Mouse (Mus musculus): ENCODE data around the gene Evx1.

The Evx1 gene

DNA sequence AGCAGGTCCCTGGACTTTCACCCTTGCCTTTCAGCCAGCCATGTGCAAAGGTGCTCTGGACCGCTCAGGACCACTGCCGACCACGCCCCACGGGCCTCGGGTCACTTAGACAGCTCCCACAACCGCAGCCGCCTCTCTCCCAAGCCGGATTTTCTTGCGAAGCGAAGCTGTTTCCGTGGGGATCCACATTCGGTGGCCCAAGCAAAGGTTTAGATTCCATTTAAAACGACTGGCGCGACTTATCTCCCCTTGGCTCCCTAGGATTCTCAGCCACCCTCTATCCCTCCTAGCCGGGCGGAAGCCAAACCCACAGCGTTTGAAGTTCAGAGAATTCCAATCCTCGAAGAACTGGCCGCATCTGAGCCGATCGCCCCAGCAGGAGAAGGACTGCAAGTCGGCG lies 2.9 kb upstream of the Evx1 start:
- no peaks in the 10 kb centered on the region for H3K36me3 ChIP-seq (ENCODE audit: control insufficient read depth, insufficient read depth, low read length, poor library complexity, severe bottlenecking)
- no peak for DNase-seq (ENCODE audit: low read depth, low spot score)
- peaks cover 2% of the 10 kb centered on the region for H3K27me3 ChIP-seq (ENCODE audit: control insufficient read depth, insufficient read depth, low read length, poor library complexity, severe bottlenecking)

DNA sequence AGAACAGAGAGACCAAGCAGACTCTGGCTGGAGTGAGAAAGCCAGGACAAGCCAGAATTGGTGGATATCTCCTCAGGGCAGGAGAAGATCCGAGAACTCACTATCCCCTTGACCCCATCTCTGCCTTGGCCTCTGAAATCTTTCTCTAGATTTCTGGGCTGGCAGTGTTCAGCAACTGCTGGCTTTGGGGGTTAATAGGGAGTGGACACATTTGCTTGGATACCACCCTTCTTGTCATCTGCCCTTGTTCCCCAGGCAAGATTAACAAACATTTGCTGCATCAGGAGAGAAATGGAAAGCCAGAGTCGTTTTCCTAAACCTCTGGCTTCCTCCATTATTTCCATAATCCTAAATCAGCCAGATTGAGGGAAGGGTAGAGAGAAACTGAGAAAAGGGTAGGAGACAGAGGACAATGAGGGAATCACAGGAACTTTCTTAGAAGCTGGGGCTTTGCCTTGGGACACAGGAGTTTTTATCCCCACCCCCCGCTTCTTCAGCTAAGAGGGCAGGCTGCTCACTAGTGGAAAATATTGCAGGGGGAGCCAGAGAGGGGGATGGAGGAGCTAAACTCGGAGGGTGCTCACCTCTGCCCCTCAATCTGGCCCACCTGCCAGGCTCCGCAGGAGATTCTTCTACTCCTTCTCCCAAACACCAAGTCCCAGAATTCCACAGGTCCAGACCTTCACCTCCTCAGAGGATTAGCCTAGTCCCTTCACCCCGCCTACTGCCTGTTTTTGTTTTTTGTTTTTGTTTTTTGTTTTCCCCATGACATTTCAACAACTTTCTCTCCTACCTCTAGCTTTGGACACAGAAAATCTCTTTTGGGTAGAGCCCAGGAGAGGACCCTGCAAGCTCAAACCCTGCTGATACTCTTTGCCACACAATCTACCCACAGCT lies 1.4 kb upstream of the Evx1 start:
- Histone ChIP-seq H3K27me3 (ENCODE audit: control insufficient read depth, insufficient read depth, low read length, poor library complexity, severe bottlenecking) (peaks cover 4% of the 10 kb centered on the region), H3K36me3 (ENCODE audit: control insufficient read depth, insufficient read depth, low read length, poor library complexity, severe bottlenecking) (no peaks in the 10 kb centered on the region)
- no peak for DNase-seq (ENCODE audit: low read depth, low spot score)

DNA sequence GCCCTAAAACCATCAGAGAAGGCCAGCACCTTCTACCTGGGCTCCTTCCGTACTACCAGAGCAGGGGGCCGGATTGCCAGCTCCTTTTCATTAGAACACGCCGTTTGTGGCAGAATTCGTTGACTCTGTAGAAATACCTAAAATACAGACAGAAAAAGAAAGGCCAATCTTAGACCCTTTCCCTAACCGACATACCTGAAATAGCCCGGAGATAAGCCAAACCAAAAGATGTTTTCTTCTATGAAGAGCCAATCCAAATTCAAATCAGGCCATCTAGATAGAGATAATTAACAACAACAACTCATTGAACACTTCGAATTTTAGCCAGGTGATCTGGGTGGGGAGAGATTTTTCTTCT lies 761 bp upstream of the Evx1 start:
- H3K36me3 ChIP-seq (ENCODE audit: control insufficient read depth, insufficient read depth, low read length, poor library complexity, severe bottlenecking), result no peaks in the 10 kb centered on the region
- DNase-seq (ENCODE audit: low read depth, low spot score), result no peak
- peaks cover 4% of the 10 kb centered on the region for H3K27me3 ChIP-seq (ENCODE audit: control insufficient read depth, insufficient read depth, low read length, poor library complexity, severe bottlenecking)

DNA sequence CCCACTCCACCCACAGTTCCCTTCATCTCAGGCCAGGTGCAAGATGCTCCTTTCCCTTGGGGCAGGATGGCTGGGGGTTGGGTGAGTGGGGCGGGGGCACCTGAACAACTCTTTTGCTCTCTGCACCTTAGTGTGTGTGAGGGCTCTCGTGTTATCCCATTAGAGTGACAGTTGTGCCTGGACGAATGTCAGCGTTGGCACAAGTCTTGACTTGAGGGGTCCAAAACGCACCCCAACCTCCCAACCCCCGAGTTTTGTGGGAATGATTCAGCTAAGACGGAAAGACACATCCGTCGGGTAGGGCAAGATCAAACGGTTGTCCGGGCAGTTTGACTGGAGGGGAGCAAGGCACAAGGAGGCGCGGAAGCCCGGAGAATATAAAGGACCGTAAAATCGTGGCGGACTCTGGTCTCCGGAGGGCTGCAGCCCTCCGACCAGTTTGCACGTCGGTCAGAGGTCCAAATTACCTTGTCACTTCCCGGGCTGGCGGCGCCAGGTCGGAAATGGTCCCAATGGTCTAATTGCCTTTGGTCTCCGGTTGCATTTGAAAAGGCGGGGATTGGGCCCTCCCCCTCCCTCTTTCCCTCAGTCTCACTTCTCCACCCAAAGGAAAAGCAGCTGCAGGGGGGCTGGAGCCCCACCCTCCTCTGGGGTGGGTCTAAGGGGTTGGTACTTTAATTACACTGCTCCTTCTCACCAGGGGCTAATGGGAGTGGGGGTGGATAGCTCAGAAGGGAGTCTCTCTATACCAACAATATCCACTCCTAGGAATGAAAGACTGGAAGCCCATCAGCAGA lies 1.2 kb downstream of the Evx1 start:
- H3K36me3 ChIP-seq (ENCODE audit: control insufficient read depth, insufficient read depth, low read length, poor library complexity, severe bottlenecking), result no peaks in the 10 kb centered on the region
- no peak for DNase-seq (ENCODE audit: low read depth, low spot score)
- H3K27me3 ChIP-seq (ENCODE audit: control insufficient read depth, insufficient read depth, low read length, poor library complexity, severe bottlenecking), result peaks cover 4% of the 10 kb centered on the region

DNA sequence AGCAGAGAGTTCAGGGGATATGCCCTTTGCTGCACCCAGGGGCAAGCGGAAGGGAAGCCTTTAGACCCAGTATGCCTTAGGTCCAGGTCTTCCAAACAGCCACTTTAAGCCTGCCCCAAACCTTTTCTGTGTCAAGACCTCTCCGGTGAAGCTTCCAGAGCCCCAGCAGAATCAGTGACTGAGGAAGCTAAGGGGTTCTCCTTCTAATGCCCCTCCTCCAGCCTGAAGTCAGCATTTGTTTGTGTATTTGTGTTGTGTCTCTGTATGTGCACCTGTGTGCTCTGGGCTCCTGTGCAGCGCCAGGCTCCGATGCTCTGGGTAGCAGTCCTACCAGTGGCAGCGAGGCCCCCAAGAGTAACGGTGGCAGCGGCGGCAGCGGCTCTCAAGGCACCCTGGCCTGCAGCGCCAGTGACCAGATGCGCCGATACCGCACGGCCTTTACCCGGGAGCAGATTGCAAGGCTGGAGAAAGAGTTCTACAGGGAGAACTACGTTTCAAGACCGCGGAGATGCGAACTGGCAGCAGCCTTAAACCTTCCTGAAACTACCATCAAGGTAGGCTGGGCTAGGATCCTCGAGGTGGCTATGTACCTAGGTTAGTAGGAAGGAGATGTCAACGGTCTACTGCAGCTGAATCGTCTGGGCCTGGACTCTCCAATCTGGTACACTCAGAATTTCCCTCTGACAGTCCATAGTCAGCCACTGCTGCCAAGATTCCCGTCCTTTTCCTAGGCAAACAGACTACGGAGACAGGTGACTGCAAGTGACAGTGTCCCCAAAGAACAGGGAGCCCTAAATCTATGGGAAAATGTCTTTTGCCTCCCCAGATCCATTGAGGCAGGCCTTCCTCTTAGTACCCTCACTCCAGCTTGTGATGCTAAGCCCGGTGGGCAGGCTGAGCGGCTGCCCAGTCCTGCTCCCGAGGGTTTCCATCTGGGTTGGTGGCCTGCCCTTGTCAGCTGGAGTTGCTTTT lies 2.4 kb downstream of the Evx1 start:
- no peak for DNase-seq (ENCODE audit: low read depth, low spot score)
- H3K36me3 ChIP-seq (ENCODE audit: control insufficient read depth, insufficient read depth, low read length, poor library complexity, severe bottlenecking), result no peaks in the 10 kb centered on the region
- peaks cover 4% of the 10 kb centered on the region for H3K27me3 ChIP-seq (ENCODE audit: control insufficient read depth, insufficient read depth, low read length, poor library complexity, severe bottlenecking)

DNA sequence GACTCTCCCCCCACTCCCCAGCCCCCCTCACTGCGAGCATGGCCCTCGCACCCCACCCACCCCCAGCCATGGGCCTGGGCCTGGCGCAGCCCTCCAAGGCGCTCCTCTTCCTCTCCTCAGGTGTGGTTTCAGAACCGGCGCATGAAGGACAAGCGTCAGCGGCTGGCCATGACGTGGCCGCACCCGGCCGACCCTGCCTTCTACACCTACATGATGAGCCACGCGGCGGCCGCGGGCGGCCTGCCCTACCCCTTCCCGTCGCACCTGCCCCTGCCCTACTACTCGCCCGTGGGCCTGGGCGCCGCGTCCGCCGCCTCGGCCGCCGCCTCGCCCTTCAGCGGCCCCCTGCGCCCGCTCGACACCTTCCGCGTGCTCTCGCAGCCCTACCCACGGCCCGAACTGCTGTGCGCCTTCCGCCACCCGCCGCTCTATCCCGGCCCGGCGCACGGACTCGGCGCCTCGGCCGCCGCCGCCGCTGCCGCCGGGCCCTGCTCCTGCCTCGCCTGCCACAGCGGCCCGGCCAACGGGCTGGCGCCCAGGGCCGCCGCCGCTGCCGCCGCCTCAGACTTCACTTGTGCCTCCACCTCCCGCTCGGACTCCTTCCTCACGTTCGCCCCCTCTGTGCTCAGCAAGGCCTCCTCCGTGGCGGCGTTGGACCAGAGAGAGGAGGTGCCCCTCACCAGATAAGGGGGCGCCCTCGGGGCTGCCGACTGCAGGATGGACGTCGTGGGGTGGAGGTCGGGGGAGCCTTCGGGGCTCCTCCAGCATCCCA lies 3.3 kb downstream of the Evx1 start:
- DNase-seq (ENCODE audit: low read depth, low spot score), result no peak
- peaks cover 4% of the 10 kb centered on the region for H3K27me3 ChIP-seq (ENCODE audit: control insufficient read depth, insufficient read depth, low read length, poor library complexity, severe bottlenecking)
- no peaks in the 10 kb centered on the region for H3K36me3 ChIP-seq (ENCODE audit: control insufficient read depth, insufficient read depth, low read length, poor library complexity, severe bottlenecking)

DNA sequence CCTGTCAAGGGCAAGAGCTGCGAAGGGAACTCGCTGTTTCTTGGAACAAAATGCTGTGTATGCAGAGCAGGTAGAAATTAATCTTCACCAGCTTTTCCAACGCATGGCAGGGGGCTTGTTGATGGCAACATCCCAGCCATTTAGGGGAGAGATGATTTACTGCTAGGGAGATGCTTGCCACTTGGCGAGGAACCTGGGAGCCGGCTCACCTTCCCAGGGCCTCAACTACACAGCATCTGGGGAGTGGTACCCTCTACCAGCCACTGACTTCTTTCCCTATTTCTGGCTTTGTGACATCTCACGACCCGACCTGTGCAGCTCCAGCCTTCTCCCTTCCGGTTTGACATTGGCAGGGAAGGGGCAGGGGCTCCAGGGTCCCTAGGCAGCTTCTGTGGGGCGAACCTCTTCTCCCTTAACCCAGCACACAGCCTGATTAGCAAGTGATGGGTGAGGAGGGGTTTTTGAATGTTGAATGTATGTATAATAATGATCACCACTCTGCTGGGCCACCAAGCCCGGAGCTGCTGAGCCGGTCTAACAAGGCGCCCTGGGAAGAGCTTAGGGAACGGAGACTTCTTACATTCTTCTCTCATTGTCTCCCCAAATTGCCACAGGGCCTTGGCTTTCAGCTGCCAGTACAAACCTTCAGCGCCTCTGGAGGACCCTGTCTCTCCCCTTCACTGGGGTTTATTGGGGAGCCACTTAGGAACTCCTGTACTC lies 4.3 kb downstream of the Evx1 start:
- DNase-seq (ENCODE audit: low read depth, low spot score), result no peak
- no peaks in the 10 kb centered on the region for H3K36me3 ChIP-seq (ENCODE audit: control insufficient read depth, insufficient read depth, low read length, poor library complexity, severe bottlenecking)

DNA sequence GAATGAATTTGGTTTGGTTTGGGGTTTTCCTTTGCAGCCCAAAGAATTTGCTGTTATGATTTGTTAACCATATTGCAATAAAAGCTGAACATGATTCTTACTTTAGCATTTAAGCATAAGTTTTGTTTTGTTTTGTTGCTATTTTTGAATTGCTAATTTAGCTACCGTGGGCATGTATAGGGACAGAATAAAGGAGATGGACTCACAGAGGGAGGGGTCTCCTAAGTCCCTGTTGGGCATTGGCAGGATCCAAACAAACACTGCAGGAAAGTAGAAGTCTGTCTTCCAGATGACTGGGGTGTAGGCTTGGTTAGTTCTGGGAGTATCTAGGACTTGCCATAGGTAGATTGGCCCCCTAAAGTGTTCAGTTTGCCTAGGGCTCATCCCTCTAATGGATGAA lies 5.0 kb downstream of the Evx1 start:
- Histone ChIP-seq H3K36me3 (ENCODE audit: control insufficient read depth, insufficient read depth, low read length, poor library complexity, severe bottlenecking) (no peaks in the 10 kb centered on the region), H3K27me3 (ENCODE audit: control insufficient read depth, insufficient read depth, low read length, poor library complexity, severe bottlenecking) (peaks cover 2% of the 10 kb centered on the region; the same call in 1 of the 2 replicates)
- DNase-seq (ENCODE audit: low read depth, low spot score), result no peak

More for the DNA sequence above, 4.3 kb downstream of the Evx1 start:
- peaks cover 2% of the 10 kb centered on the region; the same call in 1 of the 2 replicates for H3K27me3 ChIP-seq (ENCODE audit: control insufficient read depth, insufficient read depth, low read length, poor library complexity, severe bottlenecking)

DNA sequence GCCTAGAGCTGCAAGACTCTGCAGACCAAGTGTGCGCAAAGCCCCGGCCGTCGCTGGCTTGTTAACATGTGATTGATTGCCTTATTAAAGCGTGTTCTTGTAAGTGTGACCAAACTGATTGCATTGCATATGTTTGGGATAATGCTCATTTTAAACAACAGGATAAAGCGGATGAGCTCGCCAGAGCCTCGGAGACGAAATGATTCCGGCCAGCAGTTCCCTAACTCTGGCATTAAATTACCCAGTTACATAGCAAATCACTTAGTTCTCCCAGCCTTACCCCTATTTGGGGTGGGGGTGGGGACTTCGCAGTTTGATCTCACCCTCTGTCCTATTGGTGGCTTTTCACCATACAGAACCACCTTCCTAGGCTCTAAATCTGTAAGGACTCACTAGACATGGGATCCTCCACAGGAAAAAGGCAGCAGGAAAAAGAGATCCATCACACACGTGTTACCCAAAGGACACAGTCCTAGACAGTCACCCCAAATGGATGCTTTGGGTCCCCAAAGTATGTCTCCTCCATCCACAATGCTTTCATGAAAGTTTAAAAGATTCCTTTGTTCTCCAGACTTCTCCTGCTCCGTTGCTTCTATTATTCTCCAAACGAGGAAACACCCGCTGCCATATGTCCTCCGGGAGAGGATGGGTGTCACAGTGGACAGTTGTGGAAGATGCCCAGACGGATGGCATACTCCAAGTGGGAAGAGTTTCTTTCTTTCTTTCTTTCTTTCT lies 6.8 kb downstream of the Evx1 start:
- Histone ChIP-seq H3K27me3 (ENCODE audit: control insufficient read depth, insufficient read depth, low read length, poor library complexity, severe bottlenecking) (peaks cover 2% of the 10 kb centered on the region; the same call in 1 of the 2 replicates), H3K36me3 (ENCODE audit: control insufficient read depth, insufficient read depth, low read length, poor library complexity, severe bottlenecking) (no peaks in the 10 kb centered on the region)
- DNase-seq (ENCODE audit: low read depth, low spot score), result no peak

DNA sequence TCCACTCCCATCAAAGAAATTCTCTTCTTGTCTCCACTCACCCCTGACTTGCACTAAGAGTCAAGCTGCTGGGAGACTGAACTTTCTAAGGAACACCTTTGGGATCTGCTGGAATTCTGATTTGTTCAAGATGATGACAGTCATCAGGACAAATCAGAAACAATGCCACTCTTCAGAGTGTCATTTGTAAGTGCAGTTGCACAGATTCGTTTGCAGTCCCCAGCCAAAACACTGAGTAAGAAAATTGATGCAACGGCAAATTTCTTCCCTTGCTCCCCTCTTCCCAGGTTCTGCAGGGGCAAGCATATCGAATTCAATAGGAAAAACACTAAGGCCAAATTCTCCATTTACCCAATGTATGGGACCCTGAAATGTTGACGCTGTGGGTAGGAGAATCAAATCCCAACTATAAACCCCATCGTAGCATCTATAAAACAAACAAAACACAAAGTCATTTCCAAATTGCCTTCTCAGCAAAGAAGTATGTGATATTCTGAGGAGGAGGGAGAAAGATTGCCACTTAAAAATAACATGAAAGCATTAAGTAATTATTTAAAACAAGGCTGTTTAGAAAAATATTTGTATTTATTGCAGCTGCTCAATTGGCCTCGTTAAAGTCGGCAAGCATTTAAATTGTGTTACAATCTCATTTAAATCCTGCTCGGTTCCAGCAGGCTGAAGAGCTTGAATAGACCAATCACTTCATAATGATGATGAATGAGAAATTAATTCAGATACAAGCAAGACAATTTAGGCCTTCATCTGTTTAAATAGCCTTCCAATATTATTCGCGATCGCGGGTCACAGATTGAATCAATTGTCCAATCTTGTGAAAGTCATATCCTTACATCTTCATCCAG lies 7.9 kb downstream of the Evx1 start:
- DNase-seq (ENCODE audit: low read depth, low spot score), result no peak
- peaks cover 2% of the 10 kb centered on the region; the same call in 1 of the 2 replicates for H3K27me3 ChIP-seq (ENCODE audit: control insufficient read depth, insufficient read depth, low read length, poor library complexity, severe bottlenecking)
- no peaks in the 10 kb centered on the region for H3K36me3 ChIP-seq (ENCODE audit: control insufficient read depth, insufficient read depth, low read length, poor library complexity, severe bottlenecking)

DNA sequence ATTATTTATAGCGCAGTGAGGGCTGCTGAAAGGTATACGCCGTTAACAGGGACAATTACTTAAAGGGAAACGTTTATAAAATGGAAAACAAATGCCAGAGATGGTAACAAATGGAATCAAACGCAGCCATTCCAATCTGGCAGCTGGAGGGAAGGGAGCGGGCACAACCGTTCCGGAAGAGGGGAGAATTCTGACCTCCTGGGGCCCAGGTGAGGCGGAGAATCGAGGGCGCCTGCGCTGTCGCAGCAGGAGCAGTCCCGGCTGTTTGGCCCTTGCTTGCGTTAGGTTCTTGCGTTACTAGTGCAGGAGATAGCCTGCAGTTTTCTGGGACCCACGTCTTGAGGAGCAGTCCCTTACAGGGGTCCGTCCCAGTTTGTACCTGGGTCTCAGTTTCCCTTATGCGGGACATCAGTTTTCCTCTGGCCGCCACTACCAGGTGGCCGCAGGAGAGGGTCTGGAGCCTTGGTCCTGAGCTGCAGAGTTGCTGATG lies 8.6 kb downstream of the Evx1 start:
- Histone ChIP-seq H3K36me3 (ENCODE audit: control insufficient read depth, insufficient read depth, low read length, poor library complexity, severe bottlenecking) (no peaks in the 10 kb centered on the region), H3K27me3 (ENCODE audit: control insufficient read depth, insufficient read depth, low read length, poor library complexity, severe bottlenecking) (peaks cover 5% of the 10 kb centered on the region)
- no peak for DNase-seq (ENCODE audit: low read depth, low spot score)

DNA sequence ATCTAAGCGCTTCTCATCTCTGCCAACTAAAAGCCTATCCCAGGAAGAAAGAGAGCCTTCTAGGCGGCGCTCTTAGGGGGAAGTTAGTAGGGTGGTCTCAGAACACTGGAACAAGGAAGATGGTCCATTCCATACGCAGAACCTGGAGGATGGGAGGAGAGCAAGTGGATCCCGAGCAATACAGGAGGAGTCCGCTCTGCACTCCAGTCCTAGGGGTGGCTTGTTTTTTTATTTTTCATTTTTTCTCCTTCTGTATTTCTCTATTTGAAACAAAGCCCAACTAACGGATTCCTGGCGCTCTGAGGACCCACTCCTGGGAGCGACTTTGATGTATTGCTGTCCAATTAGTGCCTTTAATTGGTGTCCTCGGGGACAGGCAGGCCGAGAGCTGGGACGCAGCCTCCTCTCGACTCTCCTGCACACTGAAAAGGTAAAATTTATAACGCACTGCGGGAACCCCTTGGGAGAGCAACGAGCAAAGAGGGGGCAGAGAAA lies 9.5 kb downstream of the Evx1 start:
- H3K27me3 ChIP-seq (ENCODE audit: control insufficient read depth, insufficient read depth, low read length, poor library complexity, severe bottlenecking), result peaks cover 4% of the 10 kb centered on the region

More for the DNA sequence above, 9.5 kb downstream of the Evx1 start:
- no peak for DNase-seq (ENCODE audit: low read depth, low spot score)
- H3K36me3 ChIP-seq (ENCODE audit: control insufficient read depth, insufficient read depth, low read length, poor library complexity, severe bottlenecking), result no peaks in the 10 kb centered on the region
